Mouse (Mus musculus) intestine, embryonic 14.5 days (tissue): ENCODE measurements around the gene Olfr1055. TPM values are rescaled to one million over a fixed set of nuclear protein-coding genes. Genes with fewer than 3 reads are reported as not detected.

ENCODE experiments used
- polyA plus RNA-seq: library from polyadenylated mRNA; unstranded; fragments of >200 nt; fragmentation: Nextera tagmentation; extraction: Ambion mirVana; gene quantifications from 2 replicates; pipeline ENCODE4 v1.2.1, GENCODE M21; 2014

The Olfr1055 gene
- polyA plus RNA-seq, 1 experiment from 2014 or later = not detected

Other genes with a start within 250 kb of the Olfr1055 start
- gene Olfr1039, start 214.4 kb downstream of the Olfr1055 start, polyA plus RNA-seq = not detected in 2 replicates
- not detected in 2 replicates for gene Olfr1040, start 203.6 kb downstream of the Olfr1055 start, polyA plus RNA-seq
- gene Olfr1042, start 188.4 kb downstream of the Olfr1055 start, polyA plus RNA-seq = not detected in 2 replicates
- gene Olfr1043, start 182.8 kb downstream of the Olfr1055 start, polyA plus RNA-seq = not detected in 2 replicates
- gene Olfr1044, start 172.5 kb downstream of the Olfr1055 start, polyA plus RNA-seq = not detected in 2 replicates
- not detected in 2 replicates for gene Olfr52, start 164.6 kb downstream of the Olfr1055 start, polyA plus RNA-seq
- gene Olfr1045, start 147.3 kb downstream of the Olfr1055 start, polyA plus RNA-seq = not detected in 2 replicates
- gene Olfr1046, start 131.0 kb downstream of the Olfr1055 start, polyA plus RNA-seq = not detected in 2 replicates
- not detected in 2 replicates for gene Olfr1047, start 118.9 kb downstream of the Olfr1055 start, polyA plus RNA-seq
- not detected in 2 replicates for gene Olfr1048, start 110.0 kb downstream of the Olfr1055 start, polyA plus RNA-seq
- not detected in 2 replicates for gene Olfr1049, start 92.0 kb downstream of the Olfr1055 start, polyA plus RNA-seq
- gene Olfr1051, start 71.2 kb downstream of the Olfr1055 start, polyA plus RNA-seq = not detected in 2 replicates
- not detected in 2 replicates for gene Olfr1052, start 57.8 kb downstream of the Olfr1055 start, polyA plus RNA-seq
- not detected in 2 replicates for gene Olfr1053, start 35.0 kb downstream of the Olfr1055 start, polyA plus RNA-seq
- gene Olfr1054, start 14.9 kb downstream of the Olfr1055 start, polyA plus RNA-seq = not detected in 2 replicates
- not detected in 2 replicates for gene Olfr1056, start 12.2 kb upstream of the Olfr1055 start, polyA plus RNA-seq
- not detected in 2 replicates for gene Olfr1057, start 28.1 kb upstream of the Olfr1055 start, polyA plus RNA-seq
- not detected in 2 replicates for gene Olfr1058, start 38.3 kb upstream of the Olfr1055 start, polyA plus RNA-seq
- not detected in 2 replicates for gene Olfr1061, start 63.8 kb upstream of the Olfr1055 start, polyA plus RNA-seq
- gene Olfr1062, start 76.5 kb upstream of the Olfr1055 start, polyA plus RNA-seq = not detected in 2 replicates
- gene Olfr1065, start 100.3 kb upstream of the Olfr1055 start, polyA plus RNA-seq = not detected in 2 replicates
- gene Olfr1066, start 106.0 kb upstream of the Olfr1055 start, polyA plus RNA-seq = not detected in 2 replicates
- not detected in 2 replicates for gene Olfr228, start 137.1 kb upstream of the Olfr1055 start, polyA plus RNA-seq
- gene Olfr1076, start 158.2 kb upstream of the Olfr1055 start, polyA plus RNA-seq = not detected in 2 replicates
- not detected in 2 replicates for gene Olfr1079, start 192.2 kb upstream of the Olfr1055 start, polyA plus RNA-seq
- not detected in 2 replicates for gene Olfr1080, start 208.0 kb upstream of the Olfr1055 start, polyA plus RNA-seq
- gene Olfr1082, start 248.7 kb upstream of the Olfr1055 start, polyA plus RNA-seq = not detected in 2 replicates